Mouse (Mus musculus) spleen, embryonic (tissue): ENCODE measurements around the gene Akirin1.

Experiments
- CTCF ChIA-PET: fragments of 350-600 bp; sonication (Branson Sonifier 250); formaldehyde crosslinking; loops from one replicate; lab custom pipeline; 2022; lab: Charles Lee

Akirin1 gene

DNA sequence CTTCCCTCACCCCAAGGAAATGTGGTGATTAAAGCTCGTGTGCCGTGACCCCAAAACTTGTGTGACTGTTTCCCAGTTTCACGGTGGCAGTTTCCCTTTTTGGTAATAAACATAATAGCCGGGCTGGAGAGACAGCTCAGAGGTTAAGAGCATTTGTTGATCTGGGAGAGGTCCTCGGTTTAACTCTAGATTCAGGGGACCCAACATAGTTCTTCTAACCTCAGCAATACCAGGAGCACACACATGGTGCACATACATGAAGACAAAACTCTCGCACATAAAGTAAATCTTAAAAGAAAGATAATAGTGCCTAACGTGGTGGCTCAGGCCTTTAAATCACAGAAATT is 31.7 kb downstream of the Akirin1 start:
- CTCF ChIA-PET: interaction anchor here (0.7 kb wide), 1 partner anchor 62 kb away, joined by 3 read pairs; no protein-coding TSS in a partner anchor

DNA sequence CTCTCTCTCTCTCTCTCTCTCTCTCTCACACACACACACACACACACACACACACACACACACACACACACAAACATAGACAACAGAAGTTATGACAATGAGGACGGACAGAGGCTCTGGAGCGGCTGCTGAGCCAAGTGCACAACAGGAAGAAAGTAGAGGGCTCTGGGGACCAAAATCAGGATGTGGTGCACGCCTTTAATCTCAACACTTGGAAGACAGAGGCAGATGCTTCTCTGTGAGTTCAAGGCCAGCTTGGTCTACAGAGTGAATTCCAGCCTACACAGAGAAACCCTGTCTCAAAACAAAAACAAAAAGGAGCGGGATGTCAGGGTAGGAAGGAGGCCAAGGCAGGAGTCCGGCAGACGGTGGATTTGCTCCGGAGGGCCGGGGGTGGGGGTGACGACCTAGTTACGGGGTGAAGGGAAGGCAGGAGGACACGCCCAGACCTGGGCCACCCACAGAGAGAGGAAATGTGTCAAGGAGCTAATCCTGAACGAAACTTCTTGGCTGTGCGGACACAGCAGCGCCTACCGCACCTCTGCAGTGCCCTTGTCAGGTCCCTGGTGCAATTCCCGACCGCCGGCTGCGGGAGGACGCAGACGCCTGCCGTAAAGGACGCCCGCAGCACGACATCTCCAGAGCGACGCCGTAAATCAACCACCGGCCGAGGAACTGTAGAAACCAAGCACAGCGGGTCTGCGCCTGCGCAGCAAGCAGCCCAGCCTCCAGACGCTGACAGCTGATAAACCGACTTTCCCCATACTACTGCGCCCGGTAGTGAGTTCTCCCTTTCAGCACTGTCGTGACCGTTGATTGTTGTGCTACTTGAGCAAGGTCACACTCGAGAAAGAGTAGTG is 32.3 kb downstream of the Akirin1 start, which contains the start of gene Ndufs5:
TSS of gene Ndufs5 (minus strand) at position 629 of the 860 bp plus-strand sequence.
- CTCF ChIA-PET: interaction anchor here (0.7 kb wide), 1 partner anchor 63 kb away, joined by 3 read pairs; no protein-coding TSS in a partner anchor

DNA sequence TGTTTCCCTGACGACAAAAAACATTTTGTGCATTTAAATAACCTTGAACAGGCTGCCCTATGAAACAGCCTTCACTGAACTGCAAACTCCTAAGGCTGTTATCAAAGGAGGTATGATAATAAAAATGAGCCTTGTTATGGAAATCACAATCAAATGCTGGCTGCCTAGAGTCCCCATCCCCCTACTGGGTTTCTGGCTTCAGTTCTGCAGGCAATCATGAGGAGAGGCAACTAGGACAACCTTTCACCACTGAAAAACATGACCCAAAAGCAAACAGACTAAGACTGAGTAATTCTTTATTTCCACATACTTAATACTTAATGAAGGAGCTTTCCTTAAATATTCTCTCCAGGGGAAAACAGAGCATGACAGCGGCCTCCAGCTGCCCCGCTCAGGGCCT is 37.7 kb downstream of the Akirin1 start:
- CTCF ChIA-PET: no interaction called here

DNA sequence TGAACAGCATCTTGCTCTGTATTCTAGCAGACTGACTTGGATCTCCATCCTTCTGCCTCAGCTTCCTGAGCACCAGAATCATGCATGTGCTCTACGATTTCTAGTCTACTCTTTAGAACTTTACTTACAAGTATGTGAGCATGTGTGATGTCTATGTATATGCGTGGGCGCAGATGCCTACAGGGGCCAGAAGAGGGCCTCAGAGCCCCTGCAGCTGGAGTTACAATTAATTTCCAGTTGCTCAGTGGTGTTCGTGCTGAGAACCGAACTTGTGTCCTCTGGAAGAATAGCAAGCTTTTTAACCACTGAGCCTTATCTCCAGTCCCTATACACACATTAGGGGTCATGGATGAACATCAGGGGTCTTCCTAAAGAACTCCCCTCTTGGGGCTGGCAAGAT is 42.8 kb downstream of the Akirin1 start:
- CTCF ChIA-PET: no interaction called here

DNA sequence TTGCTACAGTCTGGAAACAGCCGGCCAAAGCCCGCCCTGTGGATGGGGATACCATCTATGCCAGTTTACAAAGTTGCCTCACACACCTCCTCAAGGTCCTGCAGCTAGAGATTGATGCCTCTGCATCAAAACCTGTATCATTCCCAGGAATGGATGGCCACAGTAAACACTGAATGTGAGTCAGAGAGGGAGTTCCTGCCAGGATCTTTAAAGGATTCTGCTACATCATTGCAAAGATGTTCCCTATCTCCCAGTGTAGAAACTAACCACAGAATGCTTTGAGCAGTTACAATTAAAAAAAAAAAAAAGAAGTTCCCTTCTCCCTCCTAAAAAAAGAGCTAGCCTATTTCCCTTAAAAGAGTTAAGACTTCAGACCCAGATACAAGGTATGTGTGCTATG is 44.8 kb downstream of the Akirin1 start:
- CTCF ChIA-PET: no interaction called here

DNA sequence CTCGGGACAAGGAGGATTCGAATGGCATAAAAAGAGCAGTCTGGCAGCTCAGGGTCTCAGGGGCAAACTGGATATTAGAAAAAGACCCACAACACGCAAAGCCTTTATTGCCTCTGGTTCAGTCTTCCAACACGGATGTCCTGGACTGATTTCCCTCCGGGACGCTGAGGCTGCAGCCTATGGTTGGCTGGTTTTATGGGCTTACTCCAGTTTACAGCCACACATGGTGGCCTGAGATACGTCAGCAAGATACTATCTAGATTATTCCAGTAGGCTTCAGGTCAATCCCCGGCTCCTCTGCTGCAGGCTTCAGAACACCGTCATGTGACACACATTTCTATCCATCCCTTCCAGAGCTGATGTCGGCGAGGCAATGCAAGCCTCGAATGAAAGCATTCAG is 56.8 kb downstream of the Akirin1 start:
- CTCF ChIA-PET: no interaction called here

DNA sequence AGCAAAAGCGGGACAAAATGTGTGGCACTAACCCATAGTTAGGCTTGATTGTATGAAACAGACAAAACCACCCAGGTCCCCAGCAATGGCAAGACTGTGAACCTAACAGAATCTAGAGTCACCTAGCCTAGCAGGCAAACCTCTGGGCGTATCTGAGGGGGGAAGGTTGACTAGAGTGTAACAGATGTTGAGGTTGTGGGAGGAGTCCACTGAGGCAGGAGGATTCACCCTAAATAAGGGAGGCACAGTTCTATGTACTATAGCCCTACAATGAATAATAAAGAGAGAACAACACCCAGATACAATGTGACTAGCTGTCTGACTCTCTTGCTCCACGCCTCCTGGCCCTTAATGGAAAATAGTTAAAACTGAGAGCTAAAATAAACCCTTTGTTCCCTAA is 58.1 kb downstream of the Akirin1 start:
- CTCF ChIA-PET: no interaction called here

DNA sequence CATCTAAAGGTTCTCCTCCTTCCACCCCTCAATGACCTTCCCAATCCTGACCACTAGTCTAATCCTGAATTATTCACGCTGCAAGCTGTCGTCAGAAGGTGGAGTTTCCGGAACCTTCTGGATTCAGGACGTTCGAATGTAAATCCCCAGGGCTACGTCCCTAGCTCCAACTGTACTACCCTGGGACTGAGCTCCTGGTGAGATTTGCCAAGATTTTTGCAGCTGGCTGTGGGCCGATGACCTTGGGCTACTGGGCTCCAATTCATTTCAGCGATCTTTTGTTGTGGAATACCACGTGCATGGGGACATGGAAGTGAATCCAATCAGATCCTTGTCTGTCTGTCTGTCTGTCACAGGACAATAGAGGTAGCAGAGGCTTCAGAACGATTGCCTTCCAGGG is 59.8 kb downstream of the Akirin1 start:
- CTCF ChIA-PET: no interaction called here

DNA sequence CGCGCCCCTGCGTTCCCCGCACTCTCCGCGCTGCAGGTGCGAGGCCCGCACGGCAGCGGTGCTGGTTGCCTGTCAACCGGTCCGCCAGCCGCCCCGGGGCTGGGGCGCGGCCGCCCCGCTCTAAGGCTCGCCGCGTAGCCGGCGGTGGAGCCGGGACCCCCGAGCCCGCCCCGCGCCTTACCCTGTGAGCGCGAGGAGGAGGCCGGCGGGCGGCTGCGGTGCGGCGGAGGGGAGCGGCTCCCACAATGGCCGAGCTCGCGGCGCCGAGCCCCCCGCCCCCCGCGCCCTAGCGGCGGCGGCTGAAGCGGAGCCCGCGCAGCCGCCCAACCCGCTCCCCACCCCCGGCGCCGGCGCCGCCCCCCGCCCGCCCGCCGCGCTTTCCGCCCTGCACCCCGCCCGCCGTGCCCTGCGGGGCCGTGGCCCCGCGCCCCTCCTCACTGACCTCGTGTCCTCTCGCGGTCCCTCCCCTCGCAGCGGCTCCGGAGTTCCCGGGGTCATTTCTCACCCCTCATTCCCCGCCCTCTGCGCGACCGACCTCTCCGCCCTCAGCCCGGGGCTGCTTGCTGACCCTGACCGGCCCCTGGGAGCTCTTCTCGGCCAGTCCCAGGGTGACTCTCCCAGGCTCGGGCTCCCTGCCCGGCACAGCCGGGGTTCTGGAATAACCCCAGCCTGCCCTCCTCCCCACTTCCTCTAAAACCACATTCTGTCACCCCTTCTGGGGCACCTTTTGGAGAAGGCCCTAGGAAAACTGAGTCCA is 62.9 kb downstream of the Akirin1 start:
- CTCF ChIA-PET: no interaction called here

DNA sequence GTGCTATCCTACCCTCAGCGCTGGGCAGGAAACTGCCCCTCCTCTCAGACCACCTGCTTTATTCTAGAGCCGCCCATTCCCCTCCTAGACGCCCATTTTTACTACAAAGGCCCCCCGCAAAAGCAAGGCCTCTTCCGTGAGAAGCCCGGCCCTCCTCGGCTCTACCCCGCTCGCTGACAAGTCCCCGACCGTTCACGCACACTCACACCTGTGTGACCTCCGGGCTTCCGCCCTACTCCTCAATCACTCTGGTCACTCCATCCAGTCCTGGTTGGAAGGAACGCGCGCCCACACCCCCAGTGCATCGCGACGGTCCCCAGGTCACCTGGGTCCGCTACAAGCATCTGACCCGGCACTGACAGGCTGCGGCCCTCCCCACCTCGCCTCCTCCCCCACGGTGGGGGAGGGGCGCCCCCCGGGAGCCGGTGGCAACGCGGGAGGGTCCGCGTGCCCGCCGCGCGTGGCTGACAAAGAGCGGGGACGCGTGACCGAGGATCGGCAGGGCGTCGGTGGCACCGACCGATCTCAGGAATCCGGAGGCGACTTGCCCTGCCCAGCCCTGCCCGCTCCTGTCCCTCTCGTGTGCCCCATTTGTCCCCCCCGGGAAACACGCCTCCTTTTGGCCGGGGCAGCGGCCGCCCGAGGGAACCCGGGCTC is 63.6 kb downstream of the Akirin1 start:
- CTCF ChIA-PET: no interaction called here

DNA sequence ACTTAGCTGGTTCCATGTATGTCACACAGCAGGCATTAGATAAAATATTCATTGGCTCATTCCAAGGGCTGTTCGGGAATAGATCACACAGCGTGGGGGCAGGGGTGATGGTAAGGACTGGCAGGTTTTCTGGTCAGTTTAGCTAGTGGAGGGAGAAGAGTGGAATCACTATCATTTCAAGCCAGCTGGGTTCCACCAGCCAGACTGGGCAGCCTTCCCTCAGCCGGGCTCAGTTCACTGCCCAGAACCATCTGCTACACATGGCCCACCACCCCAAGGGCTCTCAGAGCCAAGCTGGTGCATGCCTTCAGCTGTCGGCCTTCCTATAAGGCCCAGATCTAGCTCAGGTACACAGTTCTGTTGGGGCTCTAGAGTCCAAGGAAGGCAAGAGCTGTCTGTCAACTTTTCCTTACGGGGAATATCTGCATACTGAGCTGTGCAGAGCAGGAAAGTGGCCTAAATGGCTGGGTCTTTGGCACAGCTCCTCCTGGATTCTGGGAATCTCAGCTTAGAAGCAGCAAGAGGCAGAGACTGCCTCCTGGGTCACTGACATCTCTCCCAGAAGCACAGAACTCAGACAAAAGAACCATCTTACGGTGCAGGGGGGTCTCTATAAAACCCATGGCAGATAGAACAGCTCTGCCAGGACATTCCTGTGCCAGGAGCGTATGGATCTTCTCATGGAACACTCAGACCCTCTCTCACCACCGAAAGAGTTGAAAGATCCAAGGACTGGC is 64.5 kb downstream of the Akirin1 start:
- CTCF ChIA-PET: no interaction called here

DNA sequence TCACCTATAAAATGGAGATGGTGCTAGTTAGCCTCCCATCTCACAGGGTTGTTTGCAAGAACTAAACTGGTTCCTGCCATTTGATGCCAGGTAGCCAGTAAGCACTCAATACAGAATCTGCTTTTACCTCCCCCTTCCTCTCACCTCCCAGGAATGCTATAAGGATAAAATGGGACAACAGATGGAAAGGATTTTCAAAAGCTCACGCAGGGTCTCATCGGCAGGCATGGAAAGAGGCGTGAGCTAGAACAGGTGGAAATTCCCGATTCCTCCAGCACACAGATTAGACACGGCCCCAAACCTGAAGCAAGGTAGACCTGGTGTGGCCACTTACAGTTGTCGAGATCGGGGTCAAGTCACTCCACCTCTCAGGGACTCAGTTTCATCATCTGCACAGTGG is 65.1 kb downstream of the Akirin1 start:
- CTCF ChIA-PET: no interaction called here
